Mouse (Mus musculus) heart, adult 2 months (tissue): ENCODE measurements around the gene Bcl11a. TPM values are rescaled to one million over a fixed set of nuclear protein-coding genes. Genes with fewer than 3 reads are reported as not detected.

Source experiments
- DNase-seq, 2 experiments: peaks; one replicate each; pipeline ENCODE4 v3.0.0; 2021
- H3K27ac ChIP-seq: fragments of 200-600 bp; 2 replicates; pipeline ENCODE4 v1.8.1; 2022
- H3K27me3 ChIP-seq: fragments of 200-500 bp; 2 replicates; pipeline ENCODE4 v1.6.1; 2012; ENCODE audit warnings: mild to moderate bottlenecking, low read length, inconsistent platforms, mixed read lengths; ENCODE audit not compliant: control insufficient read depth, insufficient read depth
- H3K36me3 ChIP-seq: fragments of 200-500 bp; 2 replicates; pipeline ENCODE4 v1.6.1; 2012; ENCODE audit warnings: low read length, inconsistent platforms; ENCODE audit not compliant: control insufficient read depth, insufficient read depth
- H3K4me1 ChIP-seq: fragments of 200-500 bp; 2 replicates; pipeline ENCODE4 v1.6.1; 2011; ENCODE audit warnings: low read length; ENCODE audit not compliant: control insufficient read depth, insufficient read depth
- H3K4me3 ChIP-seq: fragments of 200-600 bp; 2 replicates; pipeline ENCODE4 v1.8.1; 2022
- H3K79me2 ChIP-seq: fragments of 200-500 bp; replicated peaks from 2 replicates; pipeline ENCODE4 v1.6.1; 2012; ENCODE audit warnings: mild to moderate bottlenecking, inconsistent platforms, low read length, moderate library complexity, mixed read lengths; ENCODE audit not compliant: control insufficient read depth, insufficient read depth
- H3K9ac ChIP-seq: fragments of 200-500 bp; 2 replicates; pipeline ENCODE4 v1.6.1; 2012; ENCODE audit warnings: low read depth, mild to moderate bottlenecking, control low read depth, inconsistent platforms, low read length, mixed read lengths
- CTCF ChIP-seq: fragments of 200-600 bp; IDR thresholded peaks from 2 replicates; pipeline ENCODE4 v1.8.1; 2022; ENCODE audit warnings: antibody characterized with exemption, mild to moderate bottlenecking, moderate library complexity
- EP300 ChIP-seq: fragments of 200-500 bp; IDR thresholded peaks from 2 replicates; pipeline ENCODE4 v1.6.1; 2011; ENCODE audit warnings: low read depth, low read length, control low read depth; ENCODE audit not compliant: insufficient read depth
- POLR2A ChIP-seq: fragments of 200-500 bp; IDR thresholded peaks from 2 replicates; pipeline ENCODE4 v1.6.1; 2011; ENCODE audit warnings: mild to moderate bottlenecking, low read depth, low read length, control low read depth; ENCODE audit not compliant: insufficient read depth
- WGBS: fragments of 180-500 bp; shearing (Covaris S2); methylation state at CpG from one replicate; pipeline ENCODE4 v1.1.7; 2018; 5-methylcytosine and 5-hydroxymethylcytosine counted together
- intact Hi-C: fragments of 180-260 bp; cut with DNase I; formaldehyde crosslinking; loops from one replicate; pipeline ENCODE4 v1.15.1; 2025
- long read RNA-seq: library from polyadenylated mRNA; stranded (forward); transcript quantifications from one replicate; pipeline ENCODE4 v2.0.0, GENCODE M21; 2021
- polyA plus RNA-seq: library from polyadenylated mRNA; depleted of rRNA; stranded (reverse); fragments of >200 nt; gene quantifications from 2 replicates; pipeline ENCODE4 v1.2.3, GENCODE M21; 2012; rRNA removed
- total RNA-seq, 2 experiments: library from RNA; stranded (reverse); gene quantifications; 2 replicates each; pipeline ENCODE4 v1.2.3; 2021

Gene Bcl11a
- total RNA-seq (1 to 10 TPM; 2.4 to 4.2 TPM), polyA plus RNA-seq (1.1 and 1.7 TPM in 2 replicates)
- long read RNA-seq, full-length matches to known transcripts, result 1 of 2 reads
- long read RNA-seq, partial matches to known transcripts, result 0 of 2 reads
- long read RNA-seq, other reads (novel, unspliced or antisense), result 1 of 2 reads

DNA sequence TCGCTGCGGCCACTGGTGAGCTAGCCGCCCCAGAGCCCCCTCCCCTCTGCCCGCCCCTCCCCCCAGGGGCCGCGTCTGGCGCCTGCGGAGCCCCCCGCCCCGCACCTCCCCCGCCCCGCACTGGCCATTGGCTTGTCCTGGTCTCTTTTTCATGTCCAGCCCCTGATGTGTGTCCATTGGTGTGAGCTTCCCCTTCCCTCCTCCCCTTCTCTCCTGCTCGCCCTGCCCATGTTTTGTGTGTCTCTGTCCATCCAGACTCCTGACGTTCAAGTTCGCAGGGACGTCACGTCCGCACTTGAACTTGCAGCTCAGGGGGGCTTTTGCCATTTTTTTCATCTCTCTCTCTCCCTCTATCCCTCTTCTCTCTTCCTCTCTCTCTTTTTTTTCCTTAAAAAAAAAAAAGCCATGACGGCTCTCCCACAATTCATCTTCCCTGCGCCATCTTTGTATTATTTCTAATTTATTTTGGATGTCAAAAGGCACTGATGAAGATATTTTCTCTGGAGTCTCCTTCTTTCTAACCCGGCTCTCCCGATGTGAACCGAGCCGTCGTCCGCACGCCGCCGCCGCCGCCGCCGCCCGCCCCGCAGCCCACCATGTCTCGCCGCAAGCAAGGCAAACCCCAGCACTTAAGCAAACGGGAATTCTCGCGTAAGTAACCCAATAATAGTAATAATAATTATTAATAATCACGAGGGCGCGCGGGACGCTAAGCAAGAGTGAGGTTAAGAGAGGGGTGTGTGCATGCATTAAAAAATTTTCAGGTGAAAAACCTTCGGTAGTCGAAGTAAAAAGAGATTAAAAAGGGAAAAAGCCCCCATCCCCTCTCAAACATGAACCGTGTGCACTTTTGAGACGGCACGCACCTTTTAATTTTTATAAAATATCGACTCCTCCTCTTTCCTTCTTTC lies at the start of gene Bcl11a:
Bcl11a (plus strand) TSS at position 262 of the 911 bp plus-strand sequence.
- peak; percentile 32; the same call in 1 of the 2 replicates for TF ChIP-seq POLR2A
- TF ChIP-seq CTCF, result no peak
- TF ChIP-seq EP300, result no peak
- peak; percentile 39 to 64 for DNase-seq

DNA sequence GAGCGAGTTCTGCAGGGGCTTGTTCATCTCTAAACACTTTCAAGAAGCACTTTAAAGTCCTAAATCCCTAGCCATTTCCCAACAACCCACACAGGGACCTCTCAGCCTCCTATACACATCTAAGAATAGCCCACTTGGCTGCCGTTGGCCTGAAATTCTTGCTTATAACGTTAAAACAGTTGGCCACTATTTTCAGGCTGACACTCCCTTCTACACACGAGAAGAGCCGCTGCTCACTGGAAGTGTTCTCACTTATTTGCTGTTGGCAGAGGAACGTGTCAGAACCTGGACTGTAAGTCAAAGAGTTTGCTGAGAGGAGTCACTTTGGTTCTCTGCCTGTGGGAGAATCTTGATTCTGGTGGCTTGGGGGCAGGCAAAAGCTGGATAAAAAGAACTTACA lies 33.8 kb upstream of the Bcl11a start:
- Histone ChIP-seq H3K4me1 (no peaks in the 10 kb centered on the region), H3K4me3 (no peak overlapping the region), H3K9ac (no peak overlapping the region), H3K27ac (no peak overlapping the region), H3K36me3 (no peaks in the 10 kb centered on the region), H3K27me3 (peaks cover 3% of the 10 kb centered on the region; the same call in 1 of the 2 replicates), H3K79me2 (no peaks in the 10 kb centered on the region)
- intact Hi-C loops, result no loop called here
- 33% methylated on average over 6 of the region's 6 CpGs for WGBS
- no peak for TF ChIP-seq POLR2A
- TF ChIP-seq CTCF, result no peak
- TF ChIP-seq EP300, result no peak
- DNase-seq, result no peak

More for the DNA sequence above, at the start of gene Bcl11a:
- WGBS, result under 1% methylated on average over 39 of the region's 51 CpGs
- no peaks in the 10 kb centered on the region for H3K36me3 ChIP-seq
- H3K4me1 ChIP-seq, result peaks cover 3% of the 10 kb centered on the region
- H3K27ac ChIP-seq, result peak within 1 kb of the TSS; percentile 28
- H3K9ac ChIP-seq, result peak within 1 kb of the TSS; percentile 62
- intact Hi-C loops, result no loop called here
- H3K4me3 ChIP-seq, result peak within 1 kb of the TSS; percentile 54
- peaks cover 16% of the 10 kb centered on the region for H3K27me3 ChIP-seq
- H3K79me2 ChIP-seq, result no peaks in the 10 kb centered on the region

DNA sequence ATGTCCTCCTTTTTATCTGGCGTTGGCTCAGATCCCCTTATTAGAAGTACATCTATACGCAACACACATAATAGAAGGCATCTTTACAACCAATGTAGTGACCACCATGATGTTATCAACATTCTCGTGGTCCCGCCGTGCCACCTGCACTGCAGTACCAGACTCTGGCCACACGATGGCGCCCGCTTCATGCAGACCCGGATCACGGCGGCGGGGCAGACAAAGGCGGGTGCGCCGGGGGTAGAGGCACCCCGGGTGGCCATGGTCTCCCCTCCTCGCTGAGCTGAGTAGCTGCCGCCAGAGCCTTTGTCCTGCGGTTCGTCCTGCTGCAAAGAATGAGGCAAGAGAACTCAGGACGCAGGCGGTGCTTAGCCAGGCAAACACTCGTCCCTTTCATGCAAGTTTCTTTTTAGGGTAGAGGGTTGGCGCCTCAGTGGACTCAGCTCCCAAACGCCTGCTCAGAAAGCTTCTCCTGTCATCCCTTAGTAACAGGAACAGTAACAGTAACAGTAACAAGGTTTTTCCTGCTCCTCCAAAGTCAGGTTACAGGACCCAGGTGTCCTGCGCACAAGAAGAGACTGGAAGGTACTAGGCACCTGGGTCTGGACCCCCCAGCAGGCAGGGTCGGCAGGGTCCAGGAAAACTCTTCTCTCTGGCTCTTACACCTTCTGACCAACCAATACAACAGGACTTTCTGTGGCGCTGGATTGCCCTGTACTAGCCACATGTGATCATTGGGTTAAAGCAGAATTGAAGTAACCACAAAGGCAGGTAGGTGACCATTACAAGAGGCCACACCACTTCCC lies 28.4 kb upstream of the Bcl11a start:
- H3K4me1 ChIP-seq, result no peaks in the 10 kb centered on the region
- 8% methylated on average over 28 of the region's 28 CpGs for WGBS
- no peaks in the 10 kb centered on the region for H3K79me2 ChIP-seq
- H3K27ac ChIP-seq, result no peak overlapping the region
- H3K4me3 ChIP-seq, result peak overlapping the region; percentile 38; the same call in 1 of the 2 replicates
- peak; percentile 64 to 83 for DNase-seq
- TF ChIP-seq CTCF, result no peak
- TF ChIP-seq EP300, result 0 out of 2 replicates have a peak, but pooled peaks have one; percentile 47
- H3K9ac ChIP-seq, result peak overlapping the region; percentile 51
- peaks cover 3% of the 10 kb centered on the region; the same call in 1 of the 2 replicates for H3K27me3 ChIP-seq
- intact Hi-C loops, result no loop called here
- H3K36me3 ChIP-seq, result no peaks in the 10 kb centered on the region

DNA sequence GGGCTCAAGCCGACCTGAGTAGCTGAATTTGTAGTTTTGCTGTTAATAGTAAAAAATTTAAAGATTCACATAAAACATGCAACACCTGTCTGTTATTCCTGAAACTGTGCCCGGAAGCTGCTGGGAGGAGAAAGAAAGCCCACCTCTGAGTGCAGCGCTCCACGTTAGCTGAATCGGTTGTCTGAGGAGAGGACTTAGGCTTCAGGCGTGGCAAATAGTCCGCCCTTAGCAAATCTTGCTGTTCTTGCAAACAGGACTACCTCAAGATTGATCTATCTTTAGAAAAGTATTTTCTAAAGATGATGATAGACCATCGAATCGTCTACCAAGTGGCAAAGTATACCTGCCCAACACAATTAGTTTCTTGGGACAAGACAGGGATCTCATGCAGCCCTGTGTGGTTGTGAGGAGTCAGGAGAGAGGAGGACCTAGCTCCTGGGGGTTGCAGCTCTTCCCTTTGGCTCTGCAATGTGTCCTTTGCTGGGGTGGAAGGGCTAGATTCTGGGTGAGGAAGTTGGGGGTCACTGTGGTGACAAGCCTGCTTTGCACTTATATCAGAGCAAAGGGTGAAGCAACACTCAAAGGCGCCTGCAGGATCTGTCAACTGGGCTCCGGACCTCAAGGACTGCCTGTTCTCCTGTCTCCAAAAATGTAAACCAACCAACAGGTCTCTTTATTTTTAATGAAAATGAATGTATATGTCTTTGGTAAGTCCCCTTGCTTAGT lies 27.7 kb upstream of the Bcl11a start:
- Histone ChIP-seq H3K4me1 (no peaks in the 10 kb centered on the region), H3K36me3 (no peaks in the 10 kb centered on the region), H3K9ac (no peak overlapping the region), H3K27ac (no peak overlapping the region), H3K4me3 (no peak overlapping the region), H3K27me3 (peaks cover 3% of the 10 kb centered on the region; the same call in 1 of the 2 replicates), H3K79me2 (no peaks in the 10 kb centered on the region)
- WGBS, result 79% methylated on average over 11 of the region's 11 CpGs
- TF ChIP-seq CTCF, result no peak
- TF ChIP-seq EP300, result no peak
- TF ChIP-seq POLR2A, result no peak
- DNase-seq, result no peak
- intact Hi-C loops, result no loop called here

DNA sequence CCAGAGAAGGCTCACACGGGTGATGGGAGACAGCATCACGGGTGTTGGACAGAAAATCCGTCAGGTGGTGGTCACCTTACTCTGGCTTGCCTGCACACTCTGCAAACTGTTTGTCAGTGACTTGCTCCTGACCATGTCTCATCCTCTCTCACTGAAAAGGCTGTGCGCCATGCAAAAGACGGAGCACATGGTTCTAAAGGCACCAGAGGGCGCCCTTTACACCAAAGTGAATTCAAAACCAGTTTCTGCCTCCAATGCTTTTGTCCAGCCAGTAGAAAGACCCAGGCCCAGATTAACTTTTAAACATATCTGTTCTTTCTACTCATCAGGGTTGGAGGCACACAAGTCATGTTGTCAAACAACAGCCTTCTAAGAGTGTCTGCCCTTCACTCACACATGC lies 25.0 kb upstream of the Bcl11a start:
- H3K27me3 ChIP-seq, result peaks cover under 1% of the 10 kb centered on the region; the same call in 1 of the 2 replicates
- WGBS, result 66% methylated on average over 6 of the region's 6 CpGs
- H3K36me3 ChIP-seq, result no peaks in the 10 kb centered on the region
- H3K79me2 ChIP-seq, result no peaks in the 10 kb centered on the region
- H3K27ac ChIP-seq, result no peak overlapping the region
- no peak for TF ChIP-seq POLR2A
- TF ChIP-seq CTCF, result peak; percentile 25; the same call in 1 of the 2 replicates
- no peak overlapping the region for H3K4me3 ChIP-seq
- intact Hi-C loops, result no loop called here
- no peak for DNase-seq
- H3K4me1 ChIP-seq, result no peaks in the 10 kb centered on the region
- no peak overlapping the region for H3K9ac ChIP-seq
